ENCODE assay signal across 8 mouse cellular contexts in genomic region chr7:29505337-29506318, GRCm38 (mm10). TPM values are rescaled to one million over a fixed set of nuclear protein-coding genes. Genes with fewer than 3 reads are reported as not detected.
DNase-seq lines count a peak whose midpoint lies in the region; ATAC-seq and TF ChIP-seq lines count a peak whose summit lies in the region.

No protein-coding gene starts in this region.

- H3K27ac ChIP-seq in intestine, embryonic 14.5 days (ENCODE audit: low read depth) = peak overlapping the region; percentile 81
- no peak overlapping the region for H3K27ac ChIP-seq in liver, embryonic 14.5 days
- peak overlapping the region; percentile 92 for H3K27ac ChIP-seq in stomach, embryonic 15.5 days

- no peak for TF ChIP-seq EP300 in liver, embryonic 14.5 days (IDR thresholded peaks at IDR 0.05; ENCODE audit: low read depth)

- H3K4me2 ChIP-seq in intestine, embryonic 14.5 days (ENCODE audit: low read length) = peak overlapping the region; percentile 46
- H3K4me2 ChIP-seq in liver, embryonic 14.5 days (ENCODE audit: low read depth) = peak overlapping the region; percentile 36
- H3K4me2 ChIP-seq in stomach, embryonic 15.5 days = peak overlapping the region; percentile 48

- H3K27me3 ChIP-seq in intestine, embryonic 14.5 days (replicated peaks; ENCODE audit: control insufficient read depth, insufficient read depth, low read length) = no peaks in the 10 kb centered on the region
- no peaks in the 10 kb centered on the region for H3K27me3 ChIP-seq in liver, embryonic 14.5 days (ENCODE audit: control insufficient read depth, insufficient read depth, low read length)
- no peaks in the 10 kb centered on the region for H3K27me3 ChIP-seq in stomach, embryonic 15.5 days (replicated peaks)

- H3K4me3 ChIP-seq in intestine, embryonic 14.5 days (ENCODE audit: low read depth, low read length) = peak overlapping the region; percentile 15; the same call in 1 of the 2 replicates
- no peak overlapping the region for H3K4me3 ChIP-seq in liver, embryonic 14.5 days (ENCODE audit: insufficient read depth in 1 of 2, low read depth in 2 of 2, low read length in 2 of 2)
- peak overlapping the region; percentile 27 for H3K4me3 ChIP-seq in stomach, embryonic 15.5 days (replicated peaks)

- TF ChIP-seq CTCF in liver, embryonic 14.5 days (IDR thresholded peaks at IDR 0.05; ENCODE audit: low read depth) = no peak

- H3K36me3 ChIP-seq in intestine, embryonic 14.5 days (ENCODE audit: control insufficient read depth, insufficient read depth, low read length) = no peaks in the 10 kb centered on the region
- H3K36me3 ChIP-seq in liver, embryonic 14.5 days (replicated peaks; ENCODE audit: control insufficient read depth, insufficient read depth, low read depth) = no peaks in the 10 kb centered on the region
- H3K36me3 ChIP-seq in stomach, embryonic 15.5 days = no peaks in the 10 kb centered on the region; the same call in 1 of the 2 replicates

- ATAC-seq in intestine, embryonic 14.5 days (replicated peaks; ENCODE audit: low FRiP score, low TSS enrichment, low read depth) = peak; percentile 86
- peak; percentile 48; the same call in 1 of the 2 replicates for ATAC-seq in liver, embryonic 14.5 days (ENCODE audit: insufficient read depth)
- ATAC-seq in stomach, embryonic 15.5 days (ENCODE audit: insufficient read depth, low FRiP score, low read depth) = peak; percentile 87

- peaks cover 19% of the 10 kb centered on the region; the same call in 1 of the 2 replicates for H3K4me1 ChIP-seq in intestine, embryonic 14.5 days (replicated peaks; ENCODE audit: control insufficient read depth, insufficient read depth, low read length)
- H3K4me1 ChIP-seq in liver, embryonic 14.5 days (replicated peaks; ENCODE audit: control insufficient read depth in 2 of 2, insufficient read depth in 2 of 2, low read length in 1 of 2) = peaks cover 18 to 37% of the 10 kb centered on the region in 2 experiments
- H3K4me1 ChIP-seq in stomach, embryonic 15.5 days = peaks cover 30% of the 10 kb centered on the region

- DNase-seq in NIH3T3 (ENCODE audit: low read depth) = peak; percentile 70
- peak; percentile 68 for DNase-seq in cerebellum, adult 9-11 months
- DNase-seq in intestine, embryonic 14.5 days (ENCODE audit: low spot score) = peak; percentile 79
- no peak for DNase-seq in liver, embryonic 14.5 days (ENCODE audit: low read depth in 3 of 3, low spot score in 3 of 3)
- DNase-seq in thymus, postnatal 4 days = no peak
- DNase-seq in heart, adult 9 months (ENCODE audit: low spot score in 2 of 2) = no peak
- DNase-seq in left cerebral cortex, adult 11 months (ENCODE audit: low spot score) = no peak

- peak overlapping the region; percentile 20; the same call in 1 of the 2 replicates for H3K9ac ChIP-seq in intestine, embryonic 14.5 days (ENCODE audit: low read length)
- no peak overlapping the region for H3K9ac ChIP-seq in liver, embryonic 14.5 days (replicated peaks)
- 0 out of 2 replicates have a peak overlapping the region, but pooled peaks have one; percentile 10 for H3K9ac ChIP-seq in stomach, embryonic 15.5 days

- WGBS in intestine, embryonic 14.5 days = 33% methylated on average over 18 of the region's 18 CpGs
- 28% methylated on average over 18 of the region's 18 CpGs for WGBS in liver, embryonic 14.5 days (ENCODE audit: insufficient replicate concordance)
- WGBS in stomach, embryonic 15.5 days = 26% methylated on average over 18 of the region's 18 CpGs

- H3K9me3 ChIP-seq in intestine, embryonic 14.5 days (ENCODE audit: control insufficient read depth, low read length) = no peaks in the 10 kb centered on the region
- H3K9me3 ChIP-seq in liver, embryonic 14.5 days (ENCODE audit: control insufficient read depth, low read length) = no peaks in the 10 kb centered on the region
- H3K9me3 ChIP-seq in stomach, embryonic 15.5 days = no peaks in the 10 kb centered on the region

RNA-seq across cellular contexts. Expression of gene Sipa1l3, which starts 12.8 kb away (rescaled TPM):
- 17.0 and 22.5 TPM in 2 replicates for polyA plus RNA-seq in intestine, embryonic 14.5 days (2014; fragmentation: Nextera tagmentation; extraction: Ambion mirVana)
- polyA plus RNA-seq in liver, embryonic 14.5 days (2012; rRNA removed) = 4.9 and 5.0 TPM in 2 replicates
- polyA plus RNA-seq in liver, embryonic 14.5 days (2014; fragmentation: Nextera tagmentation; extraction: Ambion mirVana) = 1.8 and 2.2 TPM in 2 replicates
- 22.0 and 31.3 TPM in 2 replicates for polyA plus RNA-seq in stomach, embryonic 15.5 days (2015; fragmentation: Nextera tagmentation; extraction: Ambion mirVana)

Comparison
In these comparisons a context has a peak if more than half of its experiments do, and no peak if none do; other contexts are left out.
1. DNase-seq: peak in NIH3T3 (single experiment), cerebellum, adult 9-11 months (single experiment) and intestine, embryonic 14.5 days (single experiment); none in liver, embryonic 14.5 days (0 of 3), thymus, postnatal 4 days (single experiment), heart, adult 9 months (0 of 2) and left cerebral cortex, adult 11 months (single experiment).
2. H3K4me3 ChIP-seq: peak in intestine, embryonic 14.5 days (single experiment) and stomach, embryonic 15.5 days (single experiment); none in liver, embryonic 14.5 days (0 of 2).
3. Peak in every context shown above with its lines, with median percentiles within 50 percentile points of each other: ATAC-seq and H3K4me2 ChIP-seq.